Mouse (Mus musculus): ENCODE measurements around the gene Rbm25. TPM values are rescaled to one million over a fixed set of nuclear protein-coding genes. Genes with fewer than 3 reads are reported as not detected.

Rbm25 gene
- polyA plus RNA-seq, 1 experiment, result 166 TPM

- no peak for TF ChIP-seq POLR2A (IDR thresholded peaks at IDR 0.05; ENCODE audit: borderline replicate concordance, extremely low read depth, insufficient read depth, insufficient read length, poor library complexity, severe bottlenecking)
- no peak for TF ChIP-seq CTCF (IDR thresholded peaks at IDR 0.05; ENCODE audit: borderline replicate concordance, extremely low read depth, insufficient read depth, insufficient read length)
- DNase-seq (ENCODE audit: low read depth), result no peak
Observed at GRCm38 (mm10) chr12:83686575-83687350, 55.7 kb downstream of the Rbm25 start.

GRCm38 (mm10) chr12:83687934-83688315 is 56.9 kb downstream of the Rbm25 start, which contains the start of gene Psen1:
Psen1 (plus strand) TSS chr12:83688152.
- peak; percentile 97 for DNase-seq (ENCODE audit: low read depth)
- TF ChIP-seq CTCF (IDR thresholded peaks at IDR 0.05; ENCODE audit: borderline replicate concordance, extremely low read depth, insufficient read depth, insufficient read length), result no peak
- TF ChIP-seq POLR2A (IDR thresholded peaks at IDR 0.05; ENCODE audit: borderline replicate concordance, extremely low read depth, insufficient read depth, insufficient read length, poor library complexity, severe bottlenecking), result peak; percentile 66; the same call in 1 of the 2 replicates

GRCm38 (mm10) chr12:83688316-83689086 is 57.5 kb downstream of the Rbm25 start:
- DNase-seq (ENCODE audit: low read depth), result peak; percentile 66
- TF ChIP-seq POLR2A (IDR thresholded peaks at IDR 0.05; ENCODE audit: borderline replicate concordance, extremely low read depth, insufficient read depth, insufficient read length, poor library complexity, severe bottlenecking) (no peak), CTCF (IDR thresholded peaks at IDR 0.05; ENCODE audit: borderline replicate concordance, extremely low read depth, insufficient read depth, insufficient read length) (no peak)

- DNase-seq (ENCODE audit: low read depth), result no peak
- TF ChIP-seq CTCF (IDR thresholded peaks at IDR 0.05; ENCODE audit: borderline replicate concordance, extremely low read depth, insufficient read depth, insufficient read length), result no peak
- no peak for TF ChIP-seq POLR2A (IDR thresholded peaks at IDR 0.05; ENCODE audit: borderline replicate concordance, extremely low read depth, insufficient read depth, insufficient read length, poor library complexity, severe bottlenecking)
Observed at GRCm38 (mm10) chr12:83689087-83689432, 58.0 kb downstream of the Rbm25 start.

DNA sequence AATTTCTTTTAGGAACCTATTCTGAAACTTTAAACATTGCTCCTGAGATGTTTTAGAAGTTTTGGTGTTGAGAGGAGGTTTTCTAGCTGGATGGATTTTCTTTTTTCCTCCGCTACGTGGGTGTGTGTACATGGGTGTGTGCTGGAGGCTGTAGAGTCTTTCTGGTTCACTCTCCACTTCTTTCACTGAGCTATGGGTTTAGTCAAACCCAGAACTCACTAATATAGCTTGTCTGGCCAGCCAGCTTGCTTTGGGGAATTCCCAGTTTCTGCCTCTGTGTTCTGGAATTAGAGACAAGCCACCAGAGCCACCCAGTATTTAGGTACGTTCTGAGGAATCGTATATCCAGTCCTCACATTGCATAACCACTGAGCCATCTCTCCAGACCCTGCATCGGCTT is 63.0 kb downstream of the Rbm25 start:
- DNase-seq (ENCODE audit: low read depth), result no peak
- TF ChIP-seq CTCF (IDR thresholded peaks at IDR 0.05; ENCODE audit: borderline replicate concordance, extremely low read depth, insufficient read depth, insufficient read length) (no peak), POLR2A (IDR thresholded peaks at IDR 0.05; ENCODE audit: borderline replicate concordance, extremely low read depth, insufficient read depth, insufficient read length, poor library complexity, severe bottlenecking) (no peak)

DNA sequence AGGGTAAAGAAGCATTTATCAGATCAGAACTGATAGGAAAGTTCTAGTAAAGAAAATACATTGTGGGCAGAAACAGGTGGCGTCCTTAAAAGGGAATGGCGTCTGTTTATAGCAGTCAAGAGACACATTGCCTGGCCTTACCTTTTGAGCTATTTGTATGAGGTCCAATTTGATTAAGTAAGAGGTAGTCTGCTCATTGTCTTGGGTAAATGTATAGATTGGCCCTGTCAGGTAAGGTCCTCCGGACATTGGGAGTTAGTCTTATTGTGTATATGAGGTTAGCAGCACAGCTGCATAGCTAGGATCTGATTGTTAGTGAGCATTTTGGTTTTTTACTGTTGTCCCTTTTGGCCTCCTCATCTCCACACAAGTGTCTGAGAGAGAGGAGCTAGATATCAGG is 63.6 kb downstream of the Rbm25 start:
- no peak for DNase-seq (ENCODE audit: low read depth)
- TF ChIP-seq CTCF (IDR thresholded peaks at IDR 0.05; ENCODE audit: borderline replicate concordance, extremely low read depth, insufficient read depth, insufficient read length) (no peak), POLR2A (IDR thresholded peaks at IDR 0.05; ENCODE audit: borderline replicate concordance, extremely low read depth, insufficient read depth, insufficient read length, poor library complexity, severe bottlenecking) (no peak)

DNA sequence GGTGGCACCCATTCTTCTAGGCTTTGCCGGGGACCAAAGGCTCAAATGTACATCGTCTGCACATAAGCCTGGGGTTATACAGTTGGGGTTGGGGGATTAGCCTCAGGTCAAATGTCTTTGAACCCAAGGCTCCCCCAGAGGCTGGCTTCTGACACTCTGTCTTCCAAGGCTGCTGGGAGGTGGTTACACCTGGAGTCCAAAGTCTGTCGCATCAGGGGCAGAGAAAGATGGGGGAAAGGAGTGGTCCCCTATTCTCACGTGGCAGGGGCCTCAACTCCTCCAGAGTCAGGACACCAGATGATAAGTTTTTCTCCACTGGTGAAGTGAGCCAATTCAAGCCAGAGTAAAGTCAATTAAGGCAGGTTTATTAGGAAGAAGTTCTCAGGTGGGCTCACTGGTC is 67.6 kb downstream of the Rbm25 start:
- TF ChIP-seq CTCF (IDR thresholded peaks at IDR 0.05; ENCODE audit: borderline replicate concordance, extremely low read depth, insufficient read depth, insufficient read length) (no peak), POLR2A (IDR thresholded peaks at IDR 0.05; ENCODE audit: borderline replicate concordance, extremely low read depth, insufficient read depth, insufficient read length, poor library complexity, severe bottlenecking) (no peak)
- no peak for DNase-seq (ENCODE audit: low read depth)

GRCm38 (mm10) chr12:83701608-83702007 is 70.6 kb downstream of the Rbm25 start:
- no peak for DNase-seq (ENCODE audit: low read depth)
- no peak for TF ChIP-seq POLR2A (IDR thresholded peaks at IDR 0.05; ENCODE audit: borderline replicate concordance, extremely low read depth, insufficient read depth, insufficient read length, poor library complexity, severe bottlenecking)
- no peak for TF ChIP-seq CTCF (IDR thresholded peaks at IDR 0.05; ENCODE audit: borderline replicate concordance, extremely low read depth, insufficient read depth, insufficient read length)

- TF ChIP-seq CTCF (IDR thresholded peaks at IDR 0.05; ENCODE audit: borderline replicate concordance, extremely low read depth, insufficient read depth, insufficient read length) (no peak), POLR2A (IDR thresholded peaks at IDR 0.05; ENCODE audit: borderline replicate concordance, extremely low read depth, insufficient read depth, insufficient read length, poor library complexity, severe bottlenecking) (no peak)
- DNase-seq (ENCODE audit: low read depth), result peak; percentile 57
Observed at GRCm38 (mm10) chr12:83702796-83703195, 71.8 kb downstream of the Rbm25 start.

DNA sequence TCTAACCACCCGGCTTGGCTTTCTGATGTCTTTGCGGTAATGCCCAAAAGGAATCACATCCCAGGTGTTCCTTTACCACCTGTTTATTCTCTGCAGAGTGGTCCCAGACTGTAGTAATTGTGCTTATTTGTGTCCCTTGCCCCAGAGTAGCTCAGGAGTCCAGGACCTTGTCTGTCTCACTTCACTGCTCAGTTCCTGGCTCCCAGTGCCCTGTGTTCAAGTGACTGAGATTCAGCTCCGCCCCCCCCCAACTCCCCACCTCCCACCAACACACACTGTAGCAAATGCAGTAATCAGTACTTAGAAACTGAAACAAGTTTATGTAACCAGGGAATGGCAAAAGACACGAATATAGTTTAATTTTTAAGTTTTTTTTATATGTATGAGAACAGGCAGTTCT is 75.9 kb downstream of the Rbm25 start:
- no peak for TF ChIP-seq CTCF (IDR thresholded peaks at IDR 0.05; ENCODE audit: borderline replicate concordance, extremely low read depth, insufficient read depth, insufficient read length)
- no peak for TF ChIP-seq POLR2A (IDR thresholded peaks at IDR 0.05; ENCODE audit: borderline replicate concordance, extremely low read depth, insufficient read depth, insufficient read length, poor library complexity, severe bottlenecking)
- DNase-seq (ENCODE audit: low read depth), result no peak

GRCm38 (mm10) chr12:83708160-83709092 is 77.4 kb downstream of the Rbm25 start:
- no peak for TF ChIP-seq POLR2A (IDR thresholded peaks at IDR 0.05; ENCODE audit: borderline replicate concordance, extremely low read depth, insufficient read depth, insufficient read length, poor library complexity, severe bottlenecking)
- no peak for DNase-seq (ENCODE audit: low read depth)
